Mouse (Mus musculus) spleen, postnatal 0 days (tissue): ENCODE measurements around the gene Bbx. TPM values are rescaled to one million over a fixed set of nuclear protein-coding genes. Genes with fewer than 3 reads are reported as not detected.

ENCODE experiments used
- polyA plus RNA-seq: library from polyadenylated mRNA; unstranded; fragments of >200 nt; fragmentation: Nextera tagmentation; extraction: Ambion mirVana; gene quantifications from 2 replicates; pipeline ENCODE4 v1.2.1, GENCODE M21; 2015

Gene Bbx
- 13.4 and 16.4 TPM in 2 replicates for polyA plus RNA-seq

GRCm38 (mm10) chr16:50432062-50432878, at the start of gene Bbx:
Bbx (minus strand) TSS chr16:50432390.

Other genes with a start within 250 kb of the Bbx start
- not detected in 2 replicates for gene Ccdc54, start 158.8 kb upstream of the Bbx start, polyA plus RNA-seq